Mouse (Mus musculus): ENCODE data around the gene Trhr2. TPM values are rescaled to one million over a fixed set of nuclear protein-coding genes. Genes with fewer than 3 reads are reported as not detected.

Gene Trhr2
- total RNA-seq, 2 experiments from 2014 or later: not detected

DNA sequence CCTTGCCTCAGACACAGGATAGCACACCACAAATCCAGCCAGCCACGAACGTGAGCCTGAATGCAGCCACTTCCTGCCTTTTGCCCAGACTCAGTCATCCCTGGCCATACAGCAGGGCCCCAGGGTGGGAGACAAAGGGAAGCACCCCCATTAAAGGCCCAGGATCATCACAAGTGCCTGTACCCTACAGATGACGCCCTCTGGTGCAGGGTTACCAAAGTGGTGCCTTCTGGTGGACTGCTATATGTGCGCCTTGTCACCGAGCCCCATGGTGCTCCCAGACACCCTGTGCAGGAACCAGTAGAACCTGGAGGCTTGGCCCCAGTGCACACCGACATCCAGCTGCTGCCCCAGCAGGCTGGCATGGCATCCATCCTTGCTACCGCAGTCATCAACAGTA is 27.0 kb downstream of the Trhr2 start:
- ATAC-seq (replicated peaks; ENCODE audit: poor library complexity): no peak

DNA sequence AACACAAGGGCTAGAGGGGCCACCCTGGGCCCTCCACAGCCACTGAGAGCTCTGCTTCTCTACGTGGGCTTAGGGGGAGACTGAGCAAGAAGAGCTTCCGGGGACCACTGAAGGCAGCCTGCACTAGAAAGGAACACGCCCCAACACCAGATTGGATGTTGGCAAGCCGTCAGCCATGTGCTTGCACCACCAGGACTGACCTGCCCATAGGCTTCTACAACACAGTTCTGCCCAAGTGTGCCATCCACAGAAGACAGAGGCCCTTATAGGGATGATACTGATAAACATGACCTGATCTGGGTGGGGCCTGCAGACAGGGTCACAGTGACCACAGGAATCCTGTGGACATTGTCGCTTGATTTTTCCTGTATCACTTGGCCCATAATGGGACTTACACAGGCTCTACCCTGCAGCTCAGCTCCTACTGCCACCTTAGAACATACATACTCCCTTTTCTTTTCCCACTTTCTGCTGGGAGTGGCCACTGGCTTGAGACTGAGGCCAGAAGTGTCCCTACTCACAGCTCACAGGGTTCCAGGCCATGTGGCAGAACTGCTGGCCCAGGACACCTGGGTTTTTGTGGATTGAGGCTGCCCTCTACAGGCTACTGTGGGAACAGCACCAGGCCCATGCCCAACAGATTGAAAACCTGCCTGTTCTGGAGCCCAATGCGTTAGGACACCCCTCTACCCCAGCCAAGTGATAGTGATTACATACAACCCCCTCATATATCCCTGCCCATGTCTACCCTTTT is 27.6 kb downstream of the Trhr2 start:
- ATAC-seq (replicated peaks; ENCODE audit: poor library complexity): peak; percentile 52

GRCm38 (mm10) chr8:122331134-122331523 is 29.4 kb downstream of the Trhr2 start:
- peak; percentile 11 for ATAC-seq (replicated peaks; ENCODE audit: poor library complexity)

DNA sequence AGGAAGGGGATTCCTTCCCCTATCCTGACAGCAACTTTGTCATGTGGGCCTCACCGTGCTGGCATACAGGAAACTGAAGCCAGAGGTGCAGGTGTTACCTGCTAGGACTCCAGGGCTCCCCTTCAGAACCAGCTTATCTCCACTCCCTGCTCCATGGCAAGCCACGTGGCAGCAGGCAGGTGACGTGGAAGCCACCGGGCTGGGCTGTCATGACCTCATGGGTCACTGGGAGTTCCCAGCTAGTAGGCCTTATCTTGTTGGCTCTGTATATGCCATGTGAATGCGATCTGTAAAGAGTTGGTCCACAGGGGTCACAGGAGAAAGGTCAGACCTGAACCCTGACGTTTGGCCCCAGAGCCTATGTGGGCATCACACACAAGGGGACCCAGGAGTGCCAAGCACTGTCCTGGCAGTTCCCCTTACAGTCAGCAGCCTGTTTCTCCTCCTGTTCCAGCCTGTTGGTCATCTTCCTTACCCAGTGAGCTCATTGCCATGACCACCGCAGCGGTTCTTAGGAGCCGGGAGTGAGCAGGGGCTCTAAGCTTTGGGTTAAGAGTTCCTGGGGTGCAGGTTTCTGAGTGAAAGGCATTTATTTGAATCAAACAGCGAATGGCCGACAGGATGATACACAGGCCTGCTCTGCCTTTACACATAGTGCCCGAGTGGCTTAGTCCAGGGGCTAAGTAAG is 30.0 kb downstream of the Trhr2 start:
- peak; percentile 35 for ATAC-seq (replicated peaks; ENCODE audit: poor library complexity)

GRCm38 (mm10) chr8:122329553-122330239 is 30.9 kb downstream of the Trhr2 start:
- peak; percentile 38 for ATAC-seq (replicated peaks; ENCODE audit: poor library complexity)

GRCm38 (mm10) chr8:122329072-122329471 is 31.5 kb downstream of the Trhr2 start:
- no peak for ATAC-seq (replicated peaks; ENCODE audit: poor library complexity)

DNA sequence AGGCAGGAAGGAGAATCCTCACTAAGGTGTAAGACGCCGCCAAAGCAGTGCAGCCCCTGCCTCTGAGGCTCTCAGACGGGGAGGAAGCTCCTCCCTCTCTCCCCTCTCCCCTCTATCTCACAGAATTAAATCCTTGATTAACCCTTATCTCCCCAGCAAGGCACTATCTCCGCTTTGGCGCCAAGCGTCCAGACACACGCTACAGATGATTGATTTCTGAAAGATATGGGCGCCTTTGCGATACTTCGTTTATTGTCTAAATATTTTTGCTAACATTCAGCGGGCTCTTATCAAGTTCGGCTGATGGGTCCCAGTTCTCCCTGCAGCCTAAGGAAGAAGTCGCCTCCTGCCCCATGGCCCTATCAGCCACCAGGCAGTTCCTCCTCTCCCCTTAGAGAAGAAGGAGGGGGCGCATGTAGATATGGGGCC is 34.4 kb downstream of the Trhr2 start:
- ATAC-seq (replicated peaks; ENCODE audit: poor library complexity): no peak

DNA sequence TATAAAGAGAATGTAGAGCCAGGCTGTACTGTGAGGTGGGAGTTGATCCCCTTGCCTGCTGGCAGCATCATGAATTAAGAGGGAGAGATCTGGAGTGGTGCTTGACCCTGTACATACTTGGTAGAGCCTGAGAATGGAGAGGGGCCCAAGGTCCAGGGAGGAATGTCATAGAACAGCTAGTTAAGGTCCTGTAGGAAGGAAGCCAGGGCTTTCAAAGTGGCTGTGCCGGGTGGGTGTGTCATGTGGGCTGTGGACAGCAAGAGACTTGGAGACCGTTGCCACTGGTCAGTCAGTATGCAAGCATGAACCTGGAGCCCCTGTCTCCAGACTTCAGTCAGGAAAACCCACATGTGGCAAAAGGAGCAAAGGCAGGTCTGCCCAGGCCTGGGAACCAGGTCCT is 35.4 kb downstream of the Trhr2 start:
- no peak for ATAC-seq (replicated peaks; ENCODE audit: poor library complexity)

GRCm38 (mm10) chr8:122323951-122324402 is 36.6 kb downstream of the Trhr2 start:
- peak; percentile 22 for ATAC-seq (replicated peaks; ENCODE audit: poor library complexity)

DNA sequence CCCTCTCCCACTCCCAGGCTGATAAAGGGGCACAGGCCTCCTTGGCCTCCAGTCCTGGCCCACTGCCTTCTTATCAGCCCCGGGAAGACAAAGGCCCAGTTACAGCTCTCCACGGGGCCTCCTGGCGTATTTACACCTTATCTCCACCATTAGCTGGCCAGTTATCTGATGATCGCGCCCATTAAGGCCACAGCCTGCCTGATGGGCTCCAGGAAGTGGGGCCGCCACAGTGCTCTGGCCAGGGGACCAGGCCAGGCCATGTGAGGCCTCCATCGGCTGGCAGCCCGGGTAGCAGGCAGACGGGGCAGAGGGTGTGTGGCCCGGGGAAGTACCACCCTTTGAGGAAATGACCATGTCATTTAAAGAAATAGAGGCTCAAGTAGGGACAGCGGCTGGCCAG is 37.8 kb downstream of the Trhr2 start:
- ATAC-seq (replicated peaks; ENCODE audit: poor library complexity): 0 out of 2 replicates have a peak, but pooled peaks have one; percentile 2

GRCm38 (mm10) chr8:122322126-122322525 is 38.4 kb downstream of the Trhr2 start:
- no peak for ATAC-seq (replicated peaks; ENCODE audit: poor library complexity)

DNA sequence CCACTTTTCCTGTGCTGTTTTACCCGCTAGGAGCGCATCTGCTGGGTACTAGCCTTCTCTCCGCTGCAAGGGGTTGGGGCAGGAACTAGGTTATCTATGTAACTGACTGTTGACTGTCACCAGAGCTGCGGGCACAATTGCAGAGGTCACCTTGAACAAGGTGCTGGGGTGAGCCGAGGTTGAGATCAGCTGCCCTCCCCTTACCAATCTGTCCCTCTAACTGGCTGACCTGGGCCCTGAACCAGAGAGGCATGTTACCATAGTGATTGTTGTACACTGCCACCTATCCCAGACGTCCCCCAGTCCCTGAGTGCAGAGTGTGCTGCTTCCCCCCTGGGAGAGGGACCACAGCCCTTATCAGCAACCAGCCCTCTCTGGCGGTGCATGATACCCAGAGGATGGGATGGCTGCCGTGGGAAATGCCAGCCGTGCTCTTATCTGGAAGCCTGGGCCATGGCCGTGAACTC is 39.1 kb downstream of the Trhr2 start:
- ATAC-seq (replicated peaks; ENCODE audit: poor library complexity): peak; percentile 63

- no peak for ATAC-seq (replicated peaks; ENCODE audit: poor library complexity)
Observed at GRCm38 (mm10) chr8:122320541-122320940, 40.0 kb downstream of the Trhr2 start.

GRCm38 (mm10) chr8:122319708-122320075 is 40.9 kb downstream of the Trhr2 start:
- no peak for ATAC-seq (replicated peaks; ENCODE audit: poor library complexity)

GRCm38 (mm10) chr8:122319045-122319707 is 41.4 kb downstream of the Trhr2 start:
- ATAC-seq (replicated peaks; ENCODE audit: poor library complexity): no peak

DNA sequence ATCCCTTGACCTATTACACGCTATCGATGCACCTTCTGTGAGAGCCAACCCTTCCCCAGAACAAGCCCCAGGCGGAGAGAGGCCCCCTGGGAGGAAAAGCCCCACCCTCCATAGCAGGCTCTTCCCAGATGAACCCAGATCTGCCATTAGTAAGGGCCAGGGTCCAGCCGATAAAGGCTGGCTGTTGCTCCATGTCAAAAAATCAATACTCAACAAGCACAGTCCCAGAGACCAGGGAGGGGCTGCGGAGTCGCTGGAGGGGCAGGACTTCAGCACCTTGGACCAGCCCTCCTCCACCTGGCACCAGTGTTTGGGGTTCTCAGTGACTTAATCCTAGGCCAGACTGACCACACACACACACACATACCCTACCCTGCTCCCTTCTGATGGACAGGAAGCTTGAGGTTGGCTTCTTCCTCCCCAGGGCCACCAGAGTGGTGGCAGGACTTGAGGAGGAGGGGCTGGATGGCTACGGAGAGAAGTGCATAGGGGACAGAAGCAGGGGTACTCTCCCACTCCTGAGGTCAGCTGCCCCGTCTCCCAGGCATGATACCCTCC is 42.5 kb downstream of the Trhr2 start:
- no peak for ATAC-seq (replicated peaks; ENCODE audit: poor library complexity)

- ATAC-seq (replicated peaks; ENCODE audit: poor library complexity): no peak
Observed at GRCm38 (mm10) chr8:122316402-122316801, 44.1 kb downstream of the Trhr2 start.

GRCm38 (mm10) chr8:122314899-122315496 is 45.5 kb downstream of the Trhr2 start:
- ATAC-seq (replicated peaks; ENCODE audit: poor library complexity): peak; percentile 40

- ATAC-seq (replicated peaks; ENCODE audit: poor library complexity): no peak
Observed at GRCm38 (mm10) chr8:122313310-122313709, 47.2 kb downstream of the Trhr2 start.

DNA sequence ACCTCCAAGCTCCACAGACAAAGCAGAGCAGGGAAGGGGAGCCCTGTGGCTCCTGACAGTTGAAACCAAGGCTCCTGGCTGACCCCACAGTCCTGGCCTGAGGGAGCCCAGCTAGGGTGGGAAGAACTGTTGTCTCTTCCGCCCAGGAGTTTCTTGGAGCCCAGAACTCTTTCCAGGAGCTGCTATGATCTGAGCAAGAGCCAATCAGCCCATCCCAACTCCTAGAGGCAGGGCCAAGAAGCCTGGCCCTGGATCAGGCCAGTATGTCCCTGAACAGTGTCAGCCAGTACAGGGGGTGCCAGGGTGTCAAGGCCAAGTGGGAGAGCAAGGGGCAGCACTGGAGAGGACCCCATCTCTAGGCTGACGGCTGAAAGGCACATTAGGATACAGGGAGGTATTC is 48.0 kb downstream of the Trhr2 start:
- ATAC-seq (replicated peaks; ENCODE audit: poor library complexity): no peak

Measured in megakaryocyte progenitor cell, adult 5-6 weeks (primary cell).